Mouse (Mus musculus) ZHBTc4 (cell line): ENCODE results near the gene Trmu.

Experiments used
- DNase-seq: peaks from one replicate; pipeline ENCODE4 v3.0.0-alpha.2; 2011; ENCODE audit warnings: low read depth, low spot score

The Trmu gene

DNA sequence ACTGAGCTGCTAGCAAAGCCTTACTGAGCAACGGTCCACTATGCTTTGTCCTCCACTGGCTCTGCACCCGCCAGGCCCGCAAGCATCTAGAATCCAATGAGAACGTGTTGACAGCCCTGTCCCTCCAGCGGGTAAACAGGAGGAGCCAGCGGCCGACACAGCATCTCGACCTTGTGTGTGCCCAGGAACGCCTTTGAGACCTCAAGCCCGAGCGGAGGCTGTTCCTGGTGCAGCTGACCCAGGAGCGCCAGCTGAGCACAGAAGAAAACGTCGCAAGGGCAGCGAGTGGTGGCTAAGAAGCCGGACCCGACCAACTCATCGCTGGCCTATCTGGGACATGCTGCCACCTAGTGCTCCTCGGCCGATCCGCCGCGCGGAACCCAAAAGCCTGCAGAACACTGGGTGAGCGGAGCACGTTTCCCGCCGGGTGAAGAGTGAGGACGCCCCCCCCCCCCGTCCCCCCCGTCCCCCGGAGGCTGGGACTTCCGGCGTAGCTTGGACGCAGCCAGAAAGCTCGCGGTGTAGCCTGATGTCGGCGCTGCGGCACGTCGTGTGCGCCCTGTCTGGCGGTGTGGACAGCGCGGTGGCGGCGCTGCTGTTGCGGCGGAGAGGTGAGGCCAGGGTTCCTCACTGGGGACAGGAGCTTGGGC is at the start of gene Trmu:
Gene Trmu, plus strand, starts transcription at position 465 of the 650 bp plus-strand sequence.
- peak; percentile 92 for DNase-seq

- no peak for DNase-seq
Observed at GRCm38 (mm10) chr15:85829470-85829869, 49.6 kb upstream of the Trmu start.

DNA sequence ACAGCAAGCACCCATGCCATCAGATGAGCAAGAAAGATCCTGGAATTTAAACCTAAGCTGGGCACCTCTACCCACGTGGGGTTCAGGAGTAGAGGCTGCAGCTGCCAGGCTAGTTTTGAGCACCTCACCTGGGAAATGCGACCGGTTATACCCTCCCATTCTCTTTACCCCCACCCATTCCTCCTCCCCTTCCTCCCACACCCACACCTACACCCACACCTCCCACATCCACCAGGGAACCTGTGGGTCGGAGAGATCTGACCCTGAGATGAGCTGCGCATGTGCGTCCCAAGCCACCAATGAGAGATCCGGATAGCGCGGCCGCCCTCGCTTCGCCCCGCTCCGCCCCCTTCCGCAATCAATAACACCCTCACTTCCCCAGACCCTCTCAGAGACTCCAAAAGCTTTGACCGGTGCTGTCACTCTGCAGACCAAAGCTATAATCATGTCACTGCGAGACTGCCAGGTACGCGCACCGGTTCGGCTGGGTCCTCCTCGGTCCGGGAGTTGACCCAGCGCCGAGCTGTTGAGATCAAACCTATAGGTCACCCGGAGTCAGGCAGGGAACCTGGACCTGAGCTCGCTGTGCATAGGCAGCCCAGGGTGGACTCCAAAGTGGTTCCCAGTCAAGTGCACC is 47.0 kb upstream of the Trmu start, which contains the start of gene Ttc38:
Gene Ttc38, plus strand, starts transcription at position 353 of the 637 bp plus-strand sequence.
- peak; percentile 89 for DNase-seq

- DNase-seq = no peak
Observed at GRCm38 (mm10) chr15:85832599-85832998, 46.5 kb upstream of the Trmu start.

- peak; percentile 39 for DNase-seq
Observed at GRCm38 (mm10) chr15:85835335-85835734, 43.8 kb upstream of the Trmu start.

GRCm38 (mm10) chr15:85836887-85837286 is 42.2 kb upstream of the Trmu start:
- no peak for DNase-seq

GRCm38 (mm10) chr15:85840983-85841382 is 38.1 kb upstream of the Trmu start:
- DNase-seq = peak; percentile 80

GRCm38 (mm10) chr15:85841796-85842360 is 37.2 kb upstream of the Trmu start:
- no peak for DNase-seq

DNA sequence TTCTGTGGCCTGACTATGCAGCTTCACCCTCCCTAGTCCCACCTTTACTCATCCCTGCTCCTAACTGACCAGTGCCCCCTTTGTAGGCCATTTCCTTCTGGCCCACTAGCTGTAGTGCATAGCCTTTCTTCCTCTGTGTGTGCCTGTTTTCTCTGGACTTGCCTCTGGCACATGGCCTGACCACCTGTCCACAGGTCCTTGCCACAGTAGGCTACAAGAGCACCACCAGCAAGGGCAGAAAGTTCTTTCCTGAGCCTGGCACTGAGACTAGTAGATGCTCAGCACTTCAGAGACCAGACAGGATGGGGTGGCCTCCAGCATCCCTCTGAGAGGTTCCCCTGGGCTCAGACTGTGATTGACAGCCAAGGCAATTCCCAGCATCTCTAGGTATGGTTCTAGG is 34.0 kb upstream of the Trmu start:
- DNase-seq = no peak

DNA sequence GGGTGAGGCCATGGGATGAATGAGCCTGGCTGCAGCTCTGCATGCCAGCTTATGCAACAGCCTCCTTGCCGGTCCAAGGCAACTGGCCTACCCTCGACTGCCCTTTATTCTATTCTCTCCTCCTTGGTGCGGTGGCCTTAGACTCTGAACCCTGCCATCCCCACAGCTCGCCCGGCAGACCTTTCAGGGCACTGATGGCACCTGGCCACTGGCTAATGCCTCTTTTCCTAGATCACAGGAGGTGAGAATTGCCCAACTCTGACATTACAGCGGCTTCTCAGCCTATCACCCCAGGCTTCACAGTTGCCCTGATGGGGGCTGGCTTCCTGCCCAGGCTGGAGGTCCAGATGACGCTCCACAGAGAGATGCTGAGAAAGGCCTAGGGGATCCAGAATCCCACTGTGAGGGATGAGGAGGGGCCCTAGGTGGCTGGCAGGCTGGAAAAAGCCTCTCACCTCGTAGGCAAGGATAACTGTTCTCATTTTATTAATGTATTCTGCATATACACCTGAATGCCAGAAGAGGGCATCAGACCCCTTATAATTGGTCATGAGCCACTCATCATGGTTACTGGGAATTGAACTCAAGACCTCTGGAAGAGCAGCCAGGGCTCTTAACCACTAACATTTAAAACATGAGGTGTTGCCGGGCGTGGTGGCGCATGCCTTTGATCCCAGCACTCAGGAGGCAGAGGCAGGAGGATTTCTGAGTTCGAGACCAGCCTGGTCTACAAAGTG is 27.3 kb upstream of the Trmu start:
- peak; percentile 69 for DNase-seq

- DNase-seq = no peak
Observed at GRCm38 (mm10) chr15:85858980-85859489, 20.1 kb upstream of the Trmu start.

DNA sequence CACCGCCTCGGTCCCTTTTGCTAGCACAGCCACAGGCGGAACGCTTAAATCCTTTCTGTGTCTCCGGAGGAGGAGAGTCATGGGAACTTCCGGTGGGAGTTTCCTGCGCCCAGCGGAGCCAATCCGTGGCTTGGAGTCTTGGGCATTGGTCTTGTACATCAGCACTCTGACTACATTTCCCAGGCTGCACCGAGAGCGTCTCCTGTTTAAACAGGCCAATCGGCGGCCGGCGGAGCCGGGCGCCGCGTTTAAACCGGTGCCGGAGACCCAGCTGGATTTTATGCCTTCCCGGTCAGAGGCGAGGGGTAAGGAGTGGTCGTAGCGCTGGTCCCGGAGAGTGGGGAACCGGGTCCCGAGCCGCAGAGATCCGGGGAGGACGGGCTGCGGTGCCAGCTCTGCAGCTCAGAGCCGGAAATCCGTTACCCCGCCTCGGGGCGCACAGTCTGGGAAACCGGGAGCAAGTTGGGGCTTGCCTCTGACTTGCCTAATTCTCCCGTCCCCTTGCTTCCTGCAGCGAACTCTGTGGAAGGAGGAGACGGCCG is 19.6 kb upstream of the Trmu start, which contains the start of gene Gtse1:
Gene Gtse1, plus strand, starts transcription at position 256 of the 542 bp plus-strand sequence.
- peak; percentile 98 for DNase-seq

GRCm38 (mm10) chr15:85865913-85866312 is 13.2 kb upstream of the Trmu start:
- peak; percentile 92 for DNase-seq

DNA sequence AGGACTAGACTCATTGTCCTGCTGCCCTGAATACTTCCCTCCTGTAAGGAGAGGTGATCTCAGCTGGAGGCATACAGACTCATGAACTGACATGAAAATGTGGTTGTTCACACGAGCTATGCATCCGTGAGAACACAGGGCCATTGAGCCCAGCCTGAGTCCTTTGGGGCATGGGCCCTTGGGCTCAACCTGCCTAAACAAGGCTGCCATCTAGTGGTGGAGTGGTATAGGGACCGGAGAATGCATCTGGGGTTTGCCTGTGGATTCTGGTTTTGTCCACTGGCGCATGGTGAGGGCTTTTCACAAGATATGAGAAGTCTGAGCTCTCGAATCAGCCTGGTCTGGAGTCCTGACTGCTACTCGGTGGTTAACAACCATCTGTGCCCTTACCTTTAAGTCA is 11.4 kb upstream of the Trmu start:
- DNase-seq = peak; percentile 87

DNA sequence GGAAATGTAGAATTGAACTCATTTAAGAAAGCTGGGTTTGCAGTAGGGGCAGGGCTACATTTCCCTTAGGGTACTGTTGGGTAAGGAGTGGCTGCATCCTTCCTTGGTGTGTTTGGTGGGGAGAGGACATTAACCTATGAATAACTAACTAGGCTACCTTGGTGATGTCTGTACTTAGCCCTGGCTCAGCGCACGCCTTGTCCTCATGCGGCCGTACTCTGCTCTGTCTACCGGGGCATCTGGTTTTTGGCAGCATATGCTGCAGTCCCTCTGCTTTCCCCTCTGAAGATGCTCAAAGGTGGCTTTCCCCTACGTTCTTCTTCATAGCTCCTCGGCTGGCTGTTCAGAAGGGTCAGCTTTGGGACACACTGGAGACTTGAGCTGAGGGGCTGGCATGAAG is 1.8 kb upstream of the Trmu start:
- DNase-seq = no peak

GRCm38 (mm10) chr15:85879498-85879895 is 385 bp downstream of the Trmu start:
- no peak for DNase-seq

DNA sequence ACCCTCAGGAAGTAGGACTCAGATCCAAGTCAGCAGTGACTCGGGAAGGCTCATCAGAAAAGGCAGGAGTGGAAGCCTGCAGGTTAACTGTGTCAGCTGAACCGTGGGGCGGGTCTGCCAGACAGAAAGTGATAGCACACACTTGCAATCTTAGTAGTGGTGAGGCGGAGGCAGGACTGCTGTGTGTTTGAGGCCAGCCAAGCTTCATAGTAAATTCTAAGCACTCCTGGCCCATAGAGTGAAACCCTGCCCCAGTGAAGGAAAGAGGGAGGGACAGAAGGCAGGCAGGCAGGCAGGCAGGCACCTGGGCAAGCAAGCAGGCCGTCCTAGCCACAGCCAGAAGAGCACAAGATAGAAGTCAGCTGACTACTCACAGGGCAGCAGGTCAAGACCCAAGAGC is 6.5 kb downstream of the Trmu start:
- no peak for DNase-seq

DNA sequence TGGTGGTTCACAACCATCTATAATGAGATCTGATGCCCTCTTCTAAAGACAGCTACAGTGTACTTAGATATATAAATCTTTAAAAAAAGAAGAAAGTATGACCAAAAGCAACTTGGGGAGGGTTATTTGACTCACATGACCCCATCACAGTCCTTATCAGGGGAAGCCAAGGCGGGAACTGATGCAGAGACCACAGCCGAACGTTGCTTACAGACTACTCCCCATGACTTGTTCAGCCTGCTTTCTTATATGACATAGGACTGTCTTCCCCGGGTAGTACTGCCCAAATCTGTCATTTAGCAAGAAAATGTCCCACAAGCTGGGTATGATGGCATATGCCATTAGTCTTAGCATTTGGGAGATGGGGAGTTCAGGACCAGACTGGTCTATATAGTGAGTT is 10.1 kb downstream of the Trmu start:
- DNase-seq = no peak

GRCm38 (mm10) chr15:85891971-85892370 is 12.9 kb downstream of the Trmu start:
- no peak for DNase-seq

DNA sequence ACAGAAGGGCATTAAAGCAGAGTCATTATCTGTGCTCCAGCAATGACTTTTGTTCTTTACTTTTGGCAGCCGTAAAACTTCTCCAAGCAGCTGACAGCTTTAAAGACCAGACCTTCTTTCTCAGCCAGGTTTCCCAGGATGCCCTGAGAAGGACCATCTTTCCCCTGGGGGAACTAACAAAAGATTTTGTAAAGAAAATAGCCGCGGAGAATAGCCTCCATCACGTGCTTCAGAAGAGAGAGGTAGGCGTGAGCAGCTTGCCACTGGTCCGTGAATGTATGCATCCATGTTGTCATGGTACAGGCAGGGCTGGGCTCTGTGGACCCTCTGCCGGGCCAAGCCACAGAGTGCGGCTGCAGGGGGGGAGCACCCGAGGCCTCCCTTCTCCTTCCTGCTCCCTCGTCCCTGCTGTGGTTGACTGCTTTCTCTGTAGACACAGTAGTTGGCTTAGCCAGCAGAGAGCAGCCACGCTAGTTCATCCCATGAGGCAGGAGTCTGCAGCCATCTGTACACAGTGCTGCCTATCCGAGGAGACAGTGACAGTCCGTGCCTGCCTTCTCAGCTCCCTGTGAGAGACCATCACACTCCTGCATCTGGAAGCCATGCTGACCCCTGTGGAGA is 13.5 kb downstream of the Trmu start:
- no peak for DNase-seq

- DNase-seq = no peak
Observed at GRCm38 (mm10) chr15:85893871-85894270, 14.8 kb downstream of the Trmu start.
